Mouse (Mus musculus): ENCODE measurements around the gene Pigz.

- TF ChIP-seq POLR2A (IDR thresholded peaks at IDR 0.05; ENCODE audit: insufficient read depth, low read depth, low read length) (no peak), EP300 (IDR thresholded peaks at IDR 0.05; ENCODE audit: insufficient read depth, low read depth, low read length) (no peak)
Observed at GRCm38 (mm10) chr16:31924368-31924767, 9.3 kb upstream of the Pigz start.

Data from heart, adult 2 months (tissue).